In the genomic region with DNA sequence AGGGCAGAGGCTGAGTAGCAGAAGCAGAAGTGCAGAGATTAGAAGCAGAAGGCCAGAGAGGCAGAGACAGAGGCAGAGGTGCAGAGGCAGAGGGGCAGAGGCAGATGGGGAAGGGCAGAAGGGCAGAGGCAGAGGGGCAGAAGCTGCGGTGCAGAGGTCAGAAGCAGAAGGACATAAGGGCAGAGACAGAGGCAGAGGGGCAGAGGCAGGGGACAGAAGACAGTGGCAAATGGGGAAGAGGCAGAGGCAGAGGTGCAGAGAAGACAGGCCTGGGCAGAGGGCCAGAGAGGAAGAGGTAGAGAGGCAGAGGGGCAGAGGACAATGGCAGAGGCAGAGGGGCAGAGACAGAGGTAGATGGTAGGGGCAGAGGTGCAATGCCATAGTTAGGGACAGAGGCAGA, we compare ENCODE assay signal across 24 mouse cellular contexts.
DNase-seq lines count a peak whose midpoint lies in the region; ATAC-seq and TF ChIP-seq lines count a peak whose summit lies in the region.
"Had no signal": no experiment of that assay in that cellular context is flagged by ENCODE, and none has a peak within 500 bp of the region (broad histone marks: within the 10 kb centered on the region; RNA-seq: fewer than 3 reads in every experiment).

No protein-coding gene starts in this region.

- H3K27ac ChIP-seq in kidney, embryonic 16.5 days (ENCODE audit: low read length), result no peak overlapping the region
- H3K27ac ChIP-seq in midbrain, embryonic 10.5 days (replicated peaks), result peak overlapping the region; percentile 65
- H3K27ac ChIP-seq in midbrain, embryonic 15.5 days, result no peak overlapping the region
- H3K27ac ChIP-seq in liver, embryonic 14.5 days, result no peak overlapping the region
- H3K27ac ChIP-seq: heart, embryonic 15.5 days; hindbrain, postnatal 0 days; kidney, postnatal 0 days; limb, embryonic 10.5 days; liver, embryonic 15.5 days had no signal

- no peaks in the 10 kb centered on the region for H3K36me3 ChIP-seq in kidney, embryonic 16.5 days (ENCODE audit: insufficient read depth, low read length)
- H3K36me3 ChIP-seq in midbrain, embryonic 10.5 days, result no peaks in the 10 kb centered on the region
- H3K36me3 ChIP-seq in midbrain, embryonic 15.5 days (replicated peaks), result no peaks in the 10 kb centered on the region
- no peaks in the 10 kb centered on the region for H3K36me3 ChIP-seq in liver, embryonic 14.5 days (replicated peaks; ENCODE audit: control insufficient read depth, insufficient read depth, low read depth)
- H3K36me3 ChIP-seq: heart, embryonic 15.5 days; limb, embryonic 10.5 days; liver, embryonic 15.5 days had no signal

- no peak for DNase-seq in kidney, adult 8-10 months
- DNase-seq in midbrain, embryonic 10.5 days (ENCODE audit: low spot score), result no peak
- DNase-seq in liver, embryonic 14.5 days (ENCODE audit: low read depth in 3 of 3, low spot score in 3 of 3), result no peak
- no peak for DNase-seq in right cerebral cortex, adult 18-20 months
- no peak for DNase-seq in adrenal gland, adult 8-10 months
- DNase-seq: adrenal gland, adult 2 months; B cell, adult 2 months; cerebellum, adult 8-10 months; gastrocnemius, postnatal 36 days; heart, postnatal 4 days; lung, postnatal 4 days; right cerebral cortex, postnatal 25 days; spleen, adult 18-20 months had no signal

- no peak overlapping the region for H3K9ac ChIP-seq in kidney, embryonic 16.5 days (replicated peaks; ENCODE audit: low read length)
- H3K9ac ChIP-seq in midbrain, embryonic 15.5 days, result no peak overlapping the region
- H3K9ac ChIP-seq in liver, embryonic 14.5 days (replicated peaks), result no peak overlapping the region
- H3K9ac ChIP-seq: heart, embryonic 15.5 days; liver, embryonic 15.5 days had no signal

- no peak overlapping the region for H3K4me3 ChIP-seq in kidney, embryonic 16.5 days (ENCODE audit: low read length)
- H3K4me3 ChIP-seq in midbrain, embryonic 10.5 days, result no peak overlapping the region
- no peak overlapping the region for H3K4me3 ChIP-seq in midbrain, embryonic 15.5 days
- H3K4me3 ChIP-seq in liver, embryonic 14.5 days (ENCODE audit: insufficient read depth in 1 of 2, low read depth in 2 of 2, low read length in 2 of 2), result no peak overlapping the region
- H3K4me3 ChIP-seq: heart, embryonic 15.5 days; limb, embryonic 10.5 days; liver, embryonic 15.5 days had no signal

- H3K4me2 ChIP-seq in kidney, embryonic 16.5 days (replicated peaks; ENCODE audit: low read depth, low read length), result no peak overlapping the region
- H3K4me2 ChIP-seq in midbrain, embryonic 15.5 days, result no peak overlapping the region
- no peak overlapping the region for H3K4me2 ChIP-seq in liver, embryonic 14.5 days (ENCODE audit: low read depth)
- H3K4me2 ChIP-seq: heart, embryonic 15.5 days; liver, embryonic 15.5 days; midbrain, embryonic 11.5 days had no signal

- 71% methylated on average over 1 of the region's 1 CpGs for WGBS in kidney, embryonic 16.5 days
- 56% methylated on average over 1 of the region's 1 CpGs for WGBS in midbrain, embryonic 10.5 days
- 82% methylated on average over 1 of the region's 1 CpGs for WGBS in midbrain, embryonic 15.5 days
- WGBS in liver, embryonic 14.5 days (ENCODE audit: insufficient replicate concordance), result 77% methylated on average over 1 of the region's 1 CpGs

- H3K27me3 ChIP-seq in kidney, embryonic 16.5 days (ENCODE audit: insufficient read depth, low read length), result peaks cover 12% of the 10 kb centered on the region; the same call in 1 of the 2 replicates
- peaks cover 54% of the 10 kb centered on the region for H3K27me3 ChIP-seq in midbrain, embryonic 10.5 days (ENCODE audit: low read depth, poor library complexity, severe bottlenecking)
- H3K27me3 ChIP-seq in midbrain, embryonic 15.5 days (replicated peaks), result no peaks in the 10 kb centered on the region
- no peaks in the 10 kb centered on the region for H3K27me3 ChIP-seq in liver, embryonic 14.5 days (ENCODE audit: control insufficient read depth, insufficient read depth, low read length)
- H3K27me3 ChIP-seq: CH12.LX; heart, embryonic 15.5 days; liver, embryonic 15.5 days had no signal

- 0 out of 2 replicates have a peak, but pooled peaks have one; percentile 23 for ATAC-seq in kidney, embryonic 16.5 days (ENCODE audit: low FRiP score, low TSS enrichment)
- ATAC-seq in midbrain, embryonic 15.5 days (replicated peaks), result no peak
- 0 out of 2 replicates have a peak, but pooled peaks have one; percentile 23 for ATAC-seq in liver, embryonic 14.5 days (ENCODE audit: insufficient read depth)
- ATAC-seq: hindbrain, postnatal 0 days; intestine, embryonic 16.5 days had no signal

- no peaks in the 10 kb centered on the region for H3K4me1 ChIP-seq in kidney, embryonic 16.5 days (ENCODE audit: insufficient read depth, low read length)
- H3K4me1 ChIP-seq in midbrain, embryonic 10.5 days, result peaks cover 13% of the 10 kb centered on the region
- H3K4me1 ChIP-seq in midbrain, embryonic 15.5 days, result no peaks in the 10 kb centered on the region
- no peaks in the 10 kb centered on the region for H3K4me1 ChIP-seq in liver, embryonic 14.5 days (replicated peaks; ENCODE audit: control insufficient read depth in 2 of 2, insufficient read depth in 2 of 2, low read length in 1 of 2)
- H3K4me1 ChIP-seq: heart, embryonic 15.5 days; limb, embryonic 10.5 days; liver, embryonic 15.5 days had no signal

- no peaks in the 10 kb centered on the region for H3K9me3 ChIP-seq in kidney, embryonic 16.5 days (ENCODE audit: low read length)
- H3K9me3 ChIP-seq in midbrain, embryonic 10.5 days (replicated peaks), result no peaks in the 10 kb centered on the region
- no peaks in the 10 kb centered on the region for H3K9me3 ChIP-seq in midbrain, embryonic 15.5 days
- no peaks in the 10 kb centered on the region for H3K9me3 ChIP-seq in liver, embryonic 14.5 days (ENCODE audit: control insufficient read depth, low read length)
- H3K9me3 ChIP-seq: G1E; heart, embryonic 15.5 days; limb, embryonic 10.5 days; liver, embryonic 15.5 days had no signal

- no peak for TF ChIP-seq EP300 in liver, embryonic 14.5 days (IDR thresholded peaks at IDR 0.05; ENCODE audit: low read depth)

- no peak for TF ChIP-seq CTCF in liver, embryonic 14.5 days (IDR thresholded peaks at IDR 0.05; ENCODE audit: low read depth)
